Mouse (Mus musculus) embryonic fibroblast, embryonic 13.5 days (primary cell): Measurements from ENCODE around the gene Ttc25.

Experiments used
- CTCF ChIP-seq: IDR thresholded peaks from 2 replicates; pipeline ENCODE4 v1.5.1; 2011; ENCODE audit warnings: mild to moderate bottlenecking, control low read depth, low read length, moderate library complexity, borderline replicate concordance; ENCODE audit not compliant: insufficient read depth
- POLR2A ChIP-seq: IDR thresholded peaks from 2 replicates; pipeline ENCODE4 v1.6.1; 2011; ENCODE audit warnings: low read depth, mild to moderate bottlenecking, control low read depth, low read length, moderate library complexity

- no peak for TF ChIP-seq POLR2A
- TF ChIP-seq CTCF: no peak
These were observed 56.0 kb downstream of the Ttc25 start for GRCm38 (mm10) chr11:100601372-100601771.
